In genomic region chr1:186827773-186828172, GRCm38 (mm10) we compare ENCODE assay signal across 9 mouse cellular contexts.
DNase-seq lines count a peak whose midpoint lies in the region.
"Had no signal": no experiment of that assay in that cellular context is flagged by ENCODE, and none has a peak within 500 bp of the region (broad histone marks: within the 10 kb centered on the region; RNA-seq: fewer than 3 reads in every experiment).

No protein-coding gene starts in this region.

- H3K9me3 ChIP-seq in embryonic facial prominence, embryonic 10.5 days, result no peaks in the 10 kb centered on the region
- H3K9me3 ChIP-seq: hindbrain, embryonic 15.5 days had no signal

- H3K27ac ChIP-seq in embryonic facial prominence, embryonic 10.5 days (replicated peaks), result no peak overlapping the region
- H3K27ac ChIP-seq: hindbrain, embryonic 15.5 days had no signal

- H3K4me3 ChIP-seq in embryonic facial prominence, embryonic 10.5 days, result no peak overlapping the region
- H3K4me3 ChIP-seq: hindbrain, embryonic 15.5 days had no signal

- WGBS in embryonic facial prominence, embryonic 10.5 days, result 33% methylated on average over 3 of the region's 3 CpGs

- intact Hi-C loops in heart, postnatal 25 days (cut with DNase I), result no loop called here

- no peaks in the 10 kb centered on the region for H3K4me1 ChIP-seq in embryonic facial prominence, embryonic 10.5 days
- H3K4me1 ChIP-seq: hindbrain, embryonic 15.5 days had no signal

- no peaks in the 10 kb centered on the region for H3K36me3 ChIP-seq in embryonic facial prominence, embryonic 10.5 days (replicated peaks)
- H3K36me3 ChIP-seq: hindbrain, embryonic 15.5 days had no signal

- H3K27me3 ChIP-seq in embryonic facial prominence, embryonic 10.5 days (replicated peaks; ENCODE audit: low read depth, poor library complexity, severe bottlenecking), result peaks cover 14% of the 10 kb centered on the region

- peak; percentile 3 to 27 for DNase-seq in heart, adult 18-20 months
- no peak for DNase-seq in heart, postnatal 25 days (ENCODE audit: low spot score)
- peak; percentile 21 for DNase-seq in ovary, postnatal 14 days (ENCODE audit: low spot score)
- DNase-seq in ovary, postnatal 10 days (ENCODE audit: low spot score), result no peak
- DNase-seq in embryonic facial prominence, embryonic 10.5 days (ENCODE audit: low spot score), result peak; percentile 23
- DNase-seq in lung, postnatal 25 days (ENCODE audit: low spot score), result peak; percentile 26
- no peak for DNase-seq in testis, postnatal 14 days (ENCODE audit: low spot score)
- no peak for DNase-seq in urinary bladder, adult 18-20 months (ENCODE audit: low spot score in 2 of 2)

Comparison
In these comparisons a context has a peak if more than half of its experiments do, and no peak if none do; other contexts are left out.
1. DNase-seq: peak in heart, adult 18-20 months (2 of 2), ovary, postnatal 14 days (single experiment), embryonic facial prominence, embryonic 10.5 days (single experiment) and lung, postnatal 25 days (single experiment); none in heart, postnatal 25 days (single experiment), ovary, postnatal 10 days (single experiment), testis, postnatal 14 days (single experiment) and urinary bladder, adult 18-20 months (0 of 2).